Mouse (Mus musculus) cortical plate, adult 2 months (tissue): ENCODE measurements at regions not wholly inside any gene's neighbourhood (a gene's known extent, or its start where the extent isn't known, plus 50 kb on each side); places are given as distances from the start of the nearest gene placed in this dataset.

Experiments used
- CTCF ChIP-seq: fragments of 200-500 bp; IDR thresholded peaks from 2 replicates; pipeline ENCODE4 v1.5.1; 2011; ENCODE audit warnings: mild to moderate bottlenecking, control low read depth, low read length; ENCODE audit not compliant: insufficient read depth; ENCODE audit errors: extremely low read depth
- POLR2A ChIP-seq: fragments of 200-500 bp; IDR thresholded peaks from 2 replicates; pipeline ENCODE4 v1.6.1; 2011; ENCODE audit warnings: mild to moderate bottlenecking, low read length, control low read depth; ENCODE audit not compliant: insufficient read depth; ENCODE audit errors: extremely low read depth

DNA sequence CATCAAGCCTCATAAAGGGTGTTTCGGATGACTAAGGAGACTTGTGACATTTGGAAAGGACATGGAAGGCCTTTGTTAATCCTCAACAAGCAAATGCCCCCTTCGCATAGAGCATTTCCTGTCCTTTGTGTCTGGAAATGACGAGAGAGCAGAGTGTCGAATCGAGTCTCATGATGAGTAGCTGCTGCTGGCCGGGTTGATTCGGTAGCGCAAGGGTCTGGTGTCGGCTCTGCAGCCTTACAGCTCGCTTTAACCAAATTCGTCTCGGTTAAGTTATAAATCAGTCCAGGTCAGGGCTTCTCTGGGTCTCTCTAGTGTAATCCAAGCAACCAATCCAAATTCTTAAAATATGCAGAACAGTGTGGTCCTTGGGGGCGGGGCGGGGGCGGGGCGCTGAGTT is 59.1 kb upstream of the Maml3 start:
- TF ChIP-seq CTCF (no peak), POLR2A (no peak)
